Mouse (Mus musculus) neural tube, embryonic 13.5 days (tissue): Measurements from ENCODE around the gene Mmrn1. TPM values are rescaled to one million over a fixed set of nuclear protein-coding genes. Genes with fewer than 3 reads are reported as not detected.
"Not testable (repeated sequence)": the region's sequence is repeated elsewhere in the genome, so short reads cannot be mapped to it uniquely, and the experiment has no call there.

Experiments used
- ATAC-seq: fragments of 200-750 bp; cut with Nextera tagmentation; 2 replicates; pipeline ENCODE4 v1.8.0; 2017; ENCODE audit warnings: low read depth, mild to moderate bottlenecking, moderate TSS enrichment, moderate library complexity
- H3K27ac ChIP-seq: fragments of 300-500 bp; sonication (generic); replicated peaks from 2 replicates; pipeline ENCODE4 v1.5.1; 2015; ENCODE audit warnings: moderate library complexity, mild to moderate bottlenecking, inconsistent platforms
- H3K27me3 ChIP-seq: fragments of 300-500 bp; sonication (generic); 2 replicates; pipeline ENCODE4 v1.6.1; 2015; ENCODE audit warnings: mild to moderate bottlenecking, inconsistent platforms
- H3K36me3 ChIP-seq: fragments of 300-500 bp; sonication (generic); 2 replicates; pipeline ENCODE4 v1.6.1; 2015; ENCODE audit warnings: mild to moderate bottlenecking, inconsistent platforms
- H3K4me1 ChIP-seq: fragments of 300-500 bp; sonication (generic); replicated peaks from 2 replicates; pipeline ENCODE4 v1.6.1; 2015; ENCODE audit warnings: inconsistent platforms
- H3K4me2 ChIP-seq: fragments of 300-500 bp; sonication (generic); 2 replicates; pipeline ENCODE4 v1.6.1; 2015; ENCODE audit warnings: inconsistent platforms, mild to moderate bottlenecking, moderate library complexity
- H3K4me3 ChIP-seq: fragments of 300-500 bp; sonication (generic); 2 replicates; pipeline ENCODE4 v1.5.1; 2015; ENCODE audit warnings: mild to moderate bottlenecking, inconsistent platforms
- H3K9ac ChIP-seq: fragments of 300-500 bp; sonication (generic); 2 replicates; pipeline ENCODE4 v1.6.1; 2015; ENCODE audit warnings: moderate library complexity, mild to moderate bottlenecking, inconsistent platforms
- H3K9me3 ChIP-seq: fragments of 300-500 bp; sonication (generic); 2 replicates; pipeline ENCODE4 v1.6.1; 2016; ENCODE audit warnings: inconsistent platforms
- WGBS: fragments of 180-500 bp; shearing (Covaris S2); methylation state at CpG from one replicate; pipeline ENCODE4 v1.1.7; 2015; 5-methylcytosine and 5-hydroxymethylcytosine counted together
- polyA plus RNA-seq: library from polyadenylated mRNA; unstranded; fragments of >200 nt; fragmentation: Nextera tagmentation; extraction: Ambion mirVana; gene quantifications from 2 replicates; pipeline ENCODE4 v1.2.1, GENCODE M21; 2015

Gene Mmrn1
- polyA plus RNA-seq = 3.5 and 4.1 TPM in 2 replicates

DNA sequence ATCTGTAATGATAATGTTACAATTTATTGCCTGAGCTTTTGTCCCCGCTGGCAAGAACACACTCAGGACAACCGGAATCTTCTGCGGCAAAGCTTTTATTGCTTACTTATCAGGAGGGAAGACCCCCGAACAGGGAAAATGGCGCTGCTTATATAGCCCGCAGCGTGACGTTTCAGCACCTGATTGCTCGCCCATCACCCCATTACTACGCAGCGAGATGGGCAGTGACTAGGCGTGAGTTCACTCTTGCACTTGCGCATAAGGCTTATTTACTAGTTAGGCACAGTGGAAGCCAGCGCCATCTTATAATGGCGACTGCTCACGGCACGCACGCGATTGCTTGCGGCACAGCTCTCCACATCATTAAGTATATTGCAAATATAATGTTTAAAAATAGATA lies at the start of gene Mmrn1:
Gene Mmrn1 (plus strand): TSS at position 301 of the 400 bp plus-strand sequence.
- WGBS = 94% methylated on average over 20 of the region's 20 CpGs
- H3K36me3 ChIP-seq, ATAC-seq, H3K9ac ChIP-seq, H3K4me3 ChIP-seq, H3K27me3 ChIP-seq, H3K4me2 ChIP-seq, H3K4me1 ChIP-seq, H3K27ac ChIP-seq, H3K9me3 ChIP-seq: not testable (repeated sequence)

DNA sequence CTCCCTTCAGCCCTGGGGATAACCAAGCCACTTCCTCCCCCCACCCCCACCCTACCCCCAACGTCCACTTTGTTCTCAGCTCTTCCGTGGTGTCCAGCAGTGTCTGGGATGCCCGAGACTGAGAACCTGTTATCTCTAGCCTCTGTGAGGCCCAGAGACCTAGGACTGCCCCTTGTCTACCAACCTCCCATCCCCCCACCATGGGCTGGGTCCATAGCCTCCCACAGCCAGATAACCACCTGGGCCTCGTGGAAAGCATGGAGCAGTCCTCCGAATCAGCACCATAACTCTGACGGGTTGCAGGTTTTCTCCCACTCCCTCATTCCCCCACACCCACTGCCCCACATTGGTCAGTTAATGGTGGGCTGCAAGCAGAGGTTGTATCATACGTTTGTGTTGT lies 44.4 kb upstream of the Mmrn1 start:
- Histone ChIP-seq H3K9ac (no peak overlapping the region), H3K27ac (no peak overlapping the region), H3K36me3 (no peaks in the 10 kb centered on the region), H3K4me2 (no peak overlapping the region), H3K9me3 (no peaks in the 10 kb centered on the region), H3K27me3 (no peaks in the 10 kb centered on the region), H3K4me3 (no peak overlapping the region), H3K4me1 (no peaks in the 10 kb centered on the region)
- no peak for ATAC-seq
- 88% methylated on average over 7 of the region's 7 CpGs for WGBS

DNA sequence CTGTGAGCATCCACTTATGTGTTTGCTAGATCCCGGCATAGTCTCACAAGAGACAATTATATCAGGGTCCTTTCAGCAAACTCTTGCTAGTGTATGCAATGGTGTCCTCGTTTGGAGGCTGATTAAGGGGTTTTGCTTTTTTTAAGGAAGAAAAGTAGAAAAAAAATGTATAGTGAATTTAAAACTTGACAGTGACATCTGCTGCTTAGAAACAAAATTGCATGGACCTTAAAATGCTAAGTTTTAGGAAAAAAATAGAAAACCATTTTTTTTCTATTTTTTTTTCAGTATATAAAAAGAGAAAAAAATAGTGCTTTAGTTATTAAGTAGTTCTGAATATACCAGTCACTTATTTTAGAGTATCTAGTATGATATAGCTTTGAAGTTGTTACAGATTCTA lies 43.2 kb upstream of the Mmrn1 start:
- H3K27me3 ChIP-seq = no peaks in the 10 kb centered on the region
- H3K4me2 ChIP-seq = no peak overlapping the region
- no peaks in the 10 kb centered on the region for H3K36me3 ChIP-seq
- no peak for ATAC-seq
- 75% methylated on average over 2 of the region's 2 CpGs for WGBS
- no peak overlapping the region for H3K9ac ChIP-seq
- no peaks in the 10 kb centered on the region for H3K4me1 ChIP-seq
- H3K4me3 ChIP-seq = no peak overlapping the region
- no peaks in the 10 kb centered on the region for H3K9me3 ChIP-seq
- H3K27ac ChIP-seq = no peak overlapping the region

DNA sequence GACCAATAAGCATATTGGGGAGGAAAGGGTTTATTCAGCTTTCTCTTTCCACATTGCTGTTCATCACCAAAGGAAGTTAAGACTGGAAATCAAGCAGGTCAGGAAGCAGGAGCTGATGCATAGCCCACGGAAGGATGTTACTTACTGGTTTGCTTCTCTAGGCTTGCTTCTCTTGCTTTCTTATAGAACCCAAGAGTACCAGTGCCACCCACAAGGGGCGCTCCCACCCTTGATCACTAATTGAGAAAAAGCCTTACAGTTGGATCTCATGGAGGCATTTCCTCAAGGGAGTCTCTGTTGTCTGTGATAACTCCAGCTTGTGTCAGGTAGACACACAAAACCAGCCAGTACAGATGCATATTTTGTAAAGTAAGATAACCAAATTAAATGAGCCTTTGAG lies 17.5 kb upstream of the Mmrn1 start:
- Histone ChIP-seq H3K27ac (no peak overlapping the region), H3K4me1 (no peaks in the 10 kb centered on the region), H3K9me3 (no peaks in the 10 kb centered on the region), H3K36me3 (no peaks in the 10 kb centered on the region), H3K4me2 (no peak overlapping the region), H3K4me3 (no peak overlapping the region), H3K27me3 (no peaks in the 10 kb centered on the region), H3K9ac (no peak overlapping the region)
- ATAC-seq = no peak
- 86% methylated on average over 2 of the region's 2 CpGs for WGBS

- Histone ChIP-seq H3K4me1 (no peaks in the 10 kb centered on the region), H3K4me2 (no peak overlapping the region), H3K27me3 (no peaks in the 10 kb centered on the region), H3K27ac (no peak overlapping the region), H3K36me3 (no peaks in the 10 kb centered on the region), H3K9me3 (no peaks in the 10 kb centered on the region), H3K4me3 (no peak overlapping the region), H3K9ac (no peak overlapping the region)
- ATAC-seq = no peak
Measured at GRCm38 (mm10) chr6:60931364-60931763, 6.6 kb downstream of the Mmrn1 start.

- no peak for ATAC-seq
- Histone ChIP-seq H3K27me3 (no peaks in the 10 kb centered on the region), H3K4me3 (no peak overlapping the region), H3K4me2 (no peak overlapping the region), H3K9ac (no peak overlapping the region), H3K36me3 (no peaks in the 10 kb centered on the region), H3K27ac (no peak overlapping the region), H3K4me1 (no peaks in the 10 kb centered on the region), H3K9me3 (no peaks in the 10 kb centered on the region)
- 70% methylated on average over 4 of the region's 4 CpGs for WGBS
Measured at GRCm38 (mm10) chr6:60934835-60935234, 10.1 kb downstream of the Mmrn1 start.

DNA sequence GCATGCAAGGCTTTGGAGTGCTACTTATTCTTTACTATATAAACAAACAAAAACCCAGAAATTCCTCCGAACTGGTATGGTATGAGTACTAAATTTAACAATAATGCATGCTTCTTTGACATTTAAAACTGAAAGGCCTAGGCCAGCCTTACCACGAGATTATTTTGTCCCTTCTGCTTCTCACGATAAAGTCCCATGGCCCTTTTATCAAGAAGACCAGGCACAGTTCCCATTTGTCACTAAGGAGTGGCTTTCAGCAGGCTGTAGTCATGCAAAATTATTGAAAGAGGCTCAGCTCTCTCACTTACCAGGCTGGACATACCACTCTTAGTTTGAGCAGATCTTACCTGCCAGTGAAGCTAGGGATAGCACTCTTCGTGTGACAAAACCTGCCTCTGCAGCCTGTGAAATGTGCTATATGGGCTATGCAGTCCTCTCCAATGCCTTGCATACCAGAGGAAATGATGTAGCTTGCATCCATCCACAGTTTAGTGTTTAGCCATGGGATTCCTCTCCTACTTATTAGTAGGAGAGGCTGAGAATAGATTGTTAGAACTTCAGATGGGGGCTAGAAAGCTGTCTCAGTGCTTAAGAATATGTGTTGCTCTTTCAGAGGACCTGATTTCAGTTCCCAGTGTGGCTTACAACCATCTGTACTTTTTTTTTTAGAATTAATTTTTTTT lies 10.8 kb downstream of the Mmrn1 start:
- ATAC-seq = no peak
- no peak overlapping the region for H3K27ac ChIP-seq
- H3K9me3 ChIP-seq = no peaks in the 10 kb centered on the region
- H3K4me3 ChIP-seq = no peak overlapping the region
- H3K4me1 ChIP-seq = no peaks in the 10 kb centered on the region
- no peaks in the 10 kb centered on the region for H3K27me3 ChIP-seq
- H3K9ac ChIP-seq = no peak overlapping the region
- 81% methylated on average over 4 of the region's 4 CpGs for WGBS
- no peak overlapping the region for H3K4me2 ChIP-seq
- H3K36me3 ChIP-seq = no peaks in the 10 kb centered on the region

DNA sequence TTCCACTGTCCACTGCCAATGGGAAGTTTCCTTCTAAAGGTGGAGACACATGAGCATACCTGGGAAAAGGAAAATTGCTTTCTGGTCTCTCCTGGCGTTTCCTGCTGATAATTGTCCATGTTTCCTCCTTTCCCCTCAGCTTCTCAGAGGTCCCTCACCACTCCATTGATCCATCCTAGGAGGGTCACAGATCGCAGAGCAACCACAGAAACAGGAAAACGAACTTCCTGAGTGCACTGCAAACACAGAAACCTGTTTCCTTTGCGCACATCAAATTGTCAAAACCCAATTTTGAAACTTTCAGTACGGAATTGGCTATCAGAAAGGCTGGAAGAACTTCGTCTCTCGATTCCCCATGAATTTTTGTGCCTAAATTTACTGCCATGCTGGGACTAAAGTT lies 19.4 kb downstream of the Mmrn1 start:
- Histone ChIP-seq H3K9me3 (no peaks in the 10 kb centered on the region), H3K27me3 (no peaks in the 10 kb centered on the region), H3K9ac (no peak overlapping the region), H3K27ac (no peak overlapping the region), H3K4me2 (no peak overlapping the region), H3K36me3 (no peaks in the 10 kb centered on the region), H3K4me3 (no peak overlapping the region), H3K4me1 (no peaks in the 10 kb centered on the region)
- ATAC-seq = no peak
- WGBS = 86% methylated on average over 7 of the region's 7 CpGs

GRCm38 (mm10) chr6:60944621-60945020 lies 19.8 kb downstream of the Mmrn1 start:
- Histone ChIP-seq H3K4me1 (no peaks in the 10 kb centered on the region), H3K27ac (no peak overlapping the region), H3K9ac (no peak overlapping the region), H3K4me3 (no peak overlapping the region), H3K4me2 (no peak overlapping the region), H3K27me3 (no peaks in the 10 kb centered on the region), H3K36me3 (no peaks in the 10 kb centered on the region), H3K9me3 (no peaks in the 10 kb centered on the region)
- no peak for ATAC-seq
- WGBS = 81% methylated on average over 9 of the region's 9 CpGs

GRCm38 (mm10) chr6:60950415-60950814 lies 25.6 kb downstream of the Mmrn1 start:
- WGBS = 74% methylated on average over 3 of the region's 3 CpGs
- Histone ChIP-seq H3K36me3 (no peaks in the 10 kb centered on the region), H3K27me3 (no peaks in the 10 kb centered on the region), H3K27ac (no peak overlapping the region), H3K4me1 (no peaks in the 10 kb centered on the region), H3K9ac (no peak overlapping the region), H3K4me3 (no peak overlapping the region), H3K9me3 (no peaks in the 10 kb centered on the region), H3K4me2 (no peak overlapping the region)
- ATAC-seq = no peak

DNA sequence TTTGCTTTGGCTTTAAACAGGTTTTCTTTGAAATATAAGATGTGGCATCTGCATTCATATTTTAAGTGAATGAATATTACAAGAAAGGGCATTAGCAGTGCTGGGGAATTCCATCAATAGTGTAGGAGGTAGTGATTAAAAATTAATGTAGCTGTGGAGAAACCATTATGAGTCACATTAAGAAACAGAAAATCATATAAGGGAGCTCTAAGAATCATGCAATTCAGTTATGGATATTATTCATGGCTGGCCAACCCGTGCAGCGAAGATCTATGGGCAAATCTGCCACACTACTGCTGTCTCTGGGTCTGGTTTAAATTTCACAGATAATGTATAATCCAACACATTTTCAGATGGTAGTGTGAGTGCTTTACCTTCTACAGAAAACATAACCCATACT lies 36.5 kb downstream of the Mmrn1 start:
- H3K9me3 ChIP-seq = no peaks in the 10 kb centered on the region
- H3K4me1 ChIP-seq = 0 out of 2 replicates have a peak, but pooled peaks cover 4% of the 10 kb centered on the region
- 56% methylated on average over 2 of the region's 2 CpGs for WGBS
- peak overlapping the region; percentile 46; the same call in 1 of the 2 replicates for H3K27ac ChIP-seq
- no peaks in the 10 kb centered on the region for H3K36me3 ChIP-seq
- no peaks in the 10 kb centered on the region for H3K27me3 ChIP-seq
- no peak overlapping the region for H3K4me3 ChIP-seq
- no peak overlapping the region for H3K4me2 ChIP-seq
- no peak for ATAC-seq
- no peak overlapping the region for H3K9ac ChIP-seq

GRCm38 (mm10) chr6:60961838-60962237 lies 37.1 kb downstream of the Mmrn1 start:
- no peaks in the 10 kb centered on the region for H3K36me3 ChIP-seq
- no peaks in the 10 kb centered on the region for H3K9me3 ChIP-seq
- 33% methylated on average over 2 of the region's 2 CpGs for WGBS
- peak; percentile 59; the same call in 1 of the 2 replicates for ATAC-seq
- no peak overlapping the region for H3K27ac ChIP-seq
- H3K4me3 ChIP-seq = no peak overlapping the region
- 0 out of 2 replicates have a peak, but pooled peaks cover 4% of the 10 kb centered on the region for H3K4me1 ChIP-seq
- no peak overlapping the region for H3K4me2 ChIP-seq
- H3K9ac ChIP-seq = no peak overlapping the region
- H3K27me3 ChIP-seq = no peaks in the 10 kb centered on the region

GRCm38 (mm10) chr6:60962668-60963067 lies 37.9 kb downstream of the Mmrn1 start:
- WGBS = 61% methylated on average over 2 of the region's 2 CpGs
- Histone ChIP-seq H3K9me3 (no peaks in the 10 kb centered on the region), H3K27me3 (no peaks in the 10 kb centered on the region), H3K27ac (0 out of 2 replicates have a peak overlapping the region, but pooled peaks have one; percentile 13), H3K4me2 (no peak overlapping the region), H3K4me3 (no peak overlapping the region), H3K9ac (no peak overlapping the region), H3K36me3 (no peaks in the 10 kb centered on the region), H3K4me1 (0 out of 2 replicates have a peak, but pooled peaks cover 4% of the 10 kb centered on the region)
- ATAC-seq = no peak
